Mouse (Mus musculus): ENCODE measurements around the gene Taco1.

GRCm38 (mm10) chr11:106054600-106054999, 11.3 kb upstream of the Taco1 start:
- TF ChIP-seq CTCF (IDR thresholded peaks at IDR 0.05; ENCODE audit: control insufficient read depth, insufficient read depth, low read length) (no peak), POLR2A (IDR thresholded peaks at IDR 0.05; ENCODE audit: borderline replicate concordance, control insufficient read depth, low read depth, low read length) (no peak)
